Mouse (Mus musculus) olfactory bulb, adult 2 months (tissue): ENCODE measurements around the gene Nt5e. TPM values are rescaled to one million over a fixed set of nuclear protein-coding genes. Genes with fewer than 3 reads are reported as not detected.

Experiments used
- H3K27ac ChIP-seq: fragments of 200-500 bp; 2 replicates; pipeline ENCODE4 v1.5.1; 2012; ENCODE audit warnings: low read depth, low read length; ENCODE audit not compliant: insufficient read depth
- H3K4me1 ChIP-seq: fragments of 200-500 bp; 2 replicates; pipeline ENCODE4 v1.6.1; 2012; ENCODE audit warnings: low read length; ENCODE audit not compliant: control insufficient read depth, insufficient read depth
- H3K4me3 ChIP-seq: fragments of 200-500 bp; 2 replicates; pipeline ENCODE4 v1.5.1; 2012; ENCODE audit warnings: mild to moderate bottlenecking, low read depth, low read length, moderate library complexity; ENCODE audit not compliant: insufficient read depth
- CTCF ChIP-seq: fragments of 200-500 bp; IDR thresholded peaks from 2 replicates; pipeline ENCODE4 v1.5.1; 2012; ENCODE audit warnings: low read depth, mild to moderate bottlenecking, low read length, moderate library complexity; ENCODE audit not compliant: insufficient read depth
- POLR2A ChIP-seq: fragments of 200-500 bp; IDR thresholded peaks from 2 replicates; pipeline ENCODE4 v1.6.1; 2012; ENCODE audit warnings: mild to moderate bottlenecking, low read depth, low read length, moderate library complexity; ENCODE audit not compliant: insufficient read depth
- WGBS: fragments of 180-500 bp; shearing (Covaris S2); methylation state at CpG from one replicate; pipeline ENCODE4 v1.1.7; 2018; 5-methylcytosine and 5-hydroxymethylcytosine counted together
- polyA plus RNA-seq: library from polyadenylated mRNA; stranded (reverse); fragments of >200 nt; gene quantifications from 2 replicates; pipeline ENCODE4 v1.2.4, GENCODE M21; 2012; ENCODE audit warnings: low replicate concordance; ENCODE audit not compliant: missing spikeins, insufficient read depth, insufficient read length

The Nt5e gene
- polyA plus RNA-seq, 1 experiment = not detected

DNA sequence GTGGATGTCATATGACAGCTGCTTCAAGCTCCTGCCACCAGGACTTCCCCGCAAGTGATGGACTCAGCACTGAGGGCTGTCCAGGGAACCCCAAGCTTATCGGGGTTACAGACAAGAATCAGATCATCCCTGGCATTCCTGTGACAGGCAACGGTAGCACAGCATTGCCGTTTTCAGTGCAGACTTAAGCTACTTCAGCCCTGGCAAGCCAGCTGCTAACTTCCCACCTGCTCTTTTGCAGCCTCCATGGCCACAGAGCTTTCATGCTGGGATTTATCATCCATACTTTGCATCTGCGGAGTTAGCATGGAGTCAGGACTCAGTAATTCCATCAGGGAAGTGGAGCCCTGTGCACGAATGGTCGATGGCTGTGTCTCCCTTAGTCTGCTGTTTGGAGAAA is 26.5 kb downstream of the Nt5e start:
- Histone ChIP-seq H3K4me3 (no peak overlapping the region), H3K27ac (no peak overlapping the region), H3K4me1 (no peaks in the 10 kb centered on the region)
- WGBS = 89% methylated on average over 7 of the region's 7 CpGs
- no peak for TF ChIP-seq POLR2A
- TF ChIP-seq CTCF = no peak

DNA sequence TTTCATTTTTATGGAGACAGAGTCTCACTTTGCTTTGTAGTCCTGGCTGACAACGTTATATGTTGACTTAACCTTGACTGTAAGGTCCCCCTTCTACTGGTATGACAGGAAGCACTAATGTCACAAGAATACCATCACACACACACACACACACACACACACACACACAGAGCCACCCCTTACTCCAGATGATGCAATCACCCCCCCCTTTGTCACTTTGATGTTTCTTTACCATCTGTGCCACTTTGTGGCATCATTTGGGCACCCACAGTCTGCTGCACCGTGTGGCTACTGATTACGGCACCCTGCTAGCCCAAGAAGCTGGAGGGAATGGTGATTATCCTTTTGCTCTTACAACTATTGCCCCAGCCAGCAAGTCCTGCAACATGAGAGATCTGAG is 30.2 kb downstream of the Nt5e start:
- TF ChIP-seq POLR2A (no peak), CTCF (no peak)
- H3K4me1 ChIP-seq = peaks cover 5% of the 10 kb centered on the region; the same call in 1 of the 2 replicates
- WGBS = 66% methylated on average over 3 of the region's 3 CpGs

DNA sequence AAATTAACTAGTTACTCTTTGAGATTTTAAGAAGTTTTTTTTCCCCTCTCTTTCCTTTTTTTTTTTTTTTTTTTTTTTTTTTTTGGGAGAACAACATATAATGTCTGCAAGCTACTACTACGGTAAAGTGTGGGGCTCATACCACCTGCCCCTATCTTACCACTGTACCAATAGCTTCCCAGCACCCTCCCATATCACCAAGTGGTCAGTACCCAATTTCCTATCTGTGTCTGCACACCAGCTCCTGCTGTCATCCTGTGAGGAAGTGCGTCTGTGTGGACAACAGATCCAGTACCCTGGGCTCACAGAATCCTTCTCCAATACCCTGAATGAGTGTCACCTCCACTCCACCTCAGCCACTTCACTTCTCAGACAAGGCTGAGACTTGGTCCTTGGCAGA is 32.1 kb downstream of the Nt5e start:
- Histone ChIP-seq H3K27ac (no peak overlapping the region), H3K4me3 (no peak overlapping the region), H3K4me1 (peaks cover 7% of the 10 kb centered on the region)
- TF ChIP-seq POLR2A (no peak), CTCF (no peak)
- WGBS = 84% methylated on average over 2 of the region's 2 CpGs

More for the DNA sequence above, 30.2 kb downstream of the Nt5e start:
- H3K27ac ChIP-seq = no peak overlapping the region
- no peak overlapping the region for H3K4me3 ChIP-seq

DNA sequence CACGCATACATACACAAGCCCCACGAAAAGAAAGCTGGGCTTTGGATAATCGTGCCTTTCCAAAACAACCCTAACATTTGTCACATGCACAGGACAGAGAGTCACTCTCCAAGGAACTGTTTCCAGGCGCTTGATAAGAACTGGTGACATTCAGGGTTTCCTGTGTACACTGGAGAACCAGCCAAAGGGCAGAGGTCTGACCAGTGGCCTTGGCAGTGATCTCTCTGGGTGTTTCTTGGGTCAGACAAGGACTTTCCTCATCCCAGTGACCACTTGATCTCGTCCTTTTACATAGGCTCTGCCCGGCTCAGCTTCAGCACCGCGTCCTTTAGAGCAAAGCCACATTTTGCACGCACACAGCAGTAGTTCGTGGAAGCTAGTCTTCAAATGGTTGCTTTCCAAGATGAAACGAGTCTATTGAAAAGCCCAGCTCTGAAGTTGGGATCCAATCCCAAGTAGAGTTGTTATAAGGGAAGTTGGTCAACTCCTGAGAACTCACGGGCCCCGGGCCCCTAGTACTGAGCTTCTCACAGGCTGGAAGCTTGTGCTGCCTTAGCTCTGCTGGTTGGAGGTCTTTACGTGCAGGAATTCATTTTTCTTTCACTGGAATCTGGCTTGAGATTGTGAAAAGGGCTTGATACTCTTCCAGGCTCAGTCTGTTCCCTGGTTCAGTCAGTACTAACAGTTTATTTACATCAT is 34.4 kb downstream of the Nt5e start:
- no peak for TF ChIP-seq CTCF
- no peak for TF ChIP-seq POLR2A
- whole genome bisulfite sequencing = 72% methylated on average over 14 of the region's 14 CpGs
- Histone ChIP-seq H3K4me1 (peaks cover 7% of the 10 kb centered on the region), H3K27ac (no peak overlapping the region), H3K4me3 (no peak overlapping the region)

DNA sequence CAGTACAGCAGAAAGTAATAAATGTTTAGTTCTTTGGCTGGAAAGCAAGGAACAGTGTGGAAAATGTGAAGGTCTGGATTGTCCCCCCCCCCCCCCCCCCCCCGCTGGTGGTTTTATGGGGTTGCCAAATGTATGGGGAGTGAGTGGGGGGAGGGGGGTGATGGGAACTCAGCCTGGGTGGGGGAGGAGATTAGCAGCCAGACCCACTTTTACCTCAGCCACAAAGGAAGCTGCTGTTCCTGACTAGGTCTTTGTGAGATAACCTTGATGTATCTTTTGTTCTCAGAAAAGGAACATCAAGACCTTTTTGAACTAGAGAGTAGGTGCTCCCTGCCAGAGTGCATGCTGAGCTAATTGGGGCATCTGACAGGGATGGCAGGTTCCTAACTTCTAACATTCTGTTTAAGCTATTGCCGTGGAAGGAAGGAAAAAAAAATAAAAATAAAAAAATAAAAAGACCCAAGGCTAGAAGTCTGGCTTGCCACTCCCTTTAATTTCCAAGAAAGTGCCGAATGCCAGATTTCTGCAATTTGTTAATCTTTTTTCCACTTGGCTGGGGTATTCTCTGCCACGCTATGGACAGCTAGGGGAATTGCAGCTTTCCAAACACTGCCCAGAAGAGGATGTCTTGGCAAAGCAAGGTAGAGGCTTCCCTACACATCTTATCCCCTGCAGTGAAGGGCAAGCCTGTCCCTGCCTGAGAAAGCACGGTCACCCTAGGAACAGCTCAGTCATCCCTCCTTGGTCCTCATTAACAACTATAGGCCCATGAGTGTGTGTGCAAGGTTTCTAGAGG is 35.3 kb downstream of the Nt5e start:
- TF ChIP-seq CTCF = no peak
- TF ChIP-seq POLR2A = no peak
- WGBS = 14% methylated on average over 5 of the region's 5 CpGs
- H3K27ac ChIP-seq = no peak overlapping the region
- H3K4me3 ChIP-seq = no peak overlapping the region
- peaks cover 7% of the 10 kb centered on the region for H3K4me1 ChIP-seq

DNA sequence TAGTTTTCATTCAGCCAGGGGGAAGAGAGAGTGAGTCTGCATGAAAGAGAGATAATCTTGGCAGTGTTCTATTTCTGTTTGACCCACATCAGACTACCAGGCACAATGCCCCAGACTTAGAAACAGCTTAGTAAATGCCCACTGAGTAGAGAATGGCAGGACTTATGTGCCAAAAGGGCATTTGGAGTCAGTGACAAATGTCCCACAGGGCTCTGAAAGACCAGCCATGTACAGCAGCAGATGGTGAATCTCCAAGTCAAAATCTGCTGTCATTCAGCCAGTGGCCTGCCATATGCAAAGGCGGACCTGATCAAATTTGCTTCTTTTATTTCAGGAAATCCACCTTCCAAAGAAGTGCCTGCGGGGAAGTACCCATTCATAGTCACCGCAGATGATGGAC is 36.1 kb downstream of the Nt5e start:
- H3K4me3 ChIP-seq = no peak overlapping the region
- no peak overlapping the region for H3K27ac ChIP-seq
- TF ChIP-seq CTCF (no peak), POLR2A (no peak)
- peaks cover 7% of the 10 kb centered on the region for H3K4me1 ChIP-seq
- WGBS = 98% methylated on average over 3 of the region's 3 CpGs

DNA sequence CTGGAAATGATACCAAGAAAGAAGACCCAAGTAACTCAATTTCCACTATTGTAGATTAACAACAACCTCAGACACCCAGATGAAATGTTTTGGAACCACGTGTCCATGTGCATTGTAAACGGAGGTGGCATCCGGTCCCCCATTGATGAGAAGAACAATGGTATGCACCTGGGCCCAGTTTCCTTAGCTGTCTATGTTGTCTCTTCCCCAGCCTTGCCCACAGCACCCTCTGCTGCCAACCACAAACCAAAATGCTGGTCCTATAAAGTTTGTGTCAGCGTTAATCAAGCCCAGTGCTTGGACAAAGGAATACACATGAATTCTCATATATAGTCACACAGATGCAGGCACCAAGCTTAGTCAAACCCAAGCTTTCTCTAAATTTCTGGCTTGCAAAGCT is 39.3 kb downstream of the Nt5e start:
- WGBS = 78% methylated on average over 4 of the region's 4 CpGs

DNA sequence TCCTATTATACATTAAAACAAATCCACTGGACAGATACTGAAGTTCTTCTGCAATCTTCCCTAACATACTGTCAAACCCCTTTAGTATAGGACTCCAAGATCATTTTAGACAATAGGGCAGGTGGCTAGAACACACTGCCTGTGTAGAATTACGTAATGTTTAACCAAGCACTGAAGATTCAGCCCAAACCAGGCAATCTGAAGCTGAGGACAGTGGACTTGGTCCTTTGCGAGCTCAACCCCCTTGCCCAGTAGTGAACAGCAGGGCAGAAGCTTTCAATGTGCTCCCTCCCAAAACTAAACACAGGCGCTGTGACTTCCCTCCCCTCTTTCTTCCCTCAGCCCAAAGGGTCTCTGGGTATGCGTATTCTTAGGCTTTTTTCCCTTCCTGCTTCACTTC is 39.8 kb downstream of the Nt5e start:
- peaks cover 4% of the 10 kb centered on the region; the same call in 1 of the 2 replicates for H3K4me1 ChIP-seq
- no peak overlapping the region for H3K27ac ChIP-seq
- WGBS = 94% methylated on average over 4 of the region's 4 CpGs
- H3K4me3 ChIP-seq = no peak overlapping the region
- TF ChIP-seq POLR2A (no peak), CTCF (no peak)

More for the DNA sequence above, 39.3 kb downstream of the Nt5e start:
- TF ChIP-seq POLR2A = no peak
- TF ChIP-seq CTCF = no peak
- Histone ChIP-seq H3K4me3 (no peak overlapping the region), H3K4me1 (peaks cover 5% of the 10 kb centered on the region), H3K27ac (no peak overlapping the region)

DNA sequence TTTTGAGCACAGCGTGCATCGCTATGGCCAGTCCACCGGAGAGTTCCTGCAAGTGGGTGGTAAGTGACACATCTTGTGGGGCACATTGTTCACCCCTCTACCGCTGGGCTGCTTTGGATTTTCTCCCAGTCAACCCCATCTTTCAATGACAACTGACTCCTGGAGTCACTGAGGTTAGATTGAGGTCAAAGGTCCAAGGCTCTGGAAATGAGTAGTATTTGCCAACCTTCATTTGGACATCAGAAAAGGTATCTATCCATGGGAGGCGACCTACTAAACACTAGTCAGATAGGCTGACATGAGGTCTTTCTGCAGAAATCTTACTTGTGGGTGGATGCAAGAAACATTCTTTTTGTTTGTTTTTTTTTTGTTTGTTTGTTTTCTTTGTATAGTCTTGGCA is 40.3 kb downstream of the Nt5e start:
- 90% methylated on average over 5 of the region's 5 CpGs for WGBS
- Histone ChIP-seq H3K27ac (no peak overlapping the region), H3K4me3 (no peak overlapping the region), H3K4me1 (peaks cover 4% of the 10 kb centered on the region; the same call in 1 of the 2 replicates)
- no peak for TF ChIP-seq CTCF
- no peak for TF ChIP-seq POLR2A
